Mouse (Mus musculus) E14TG2a.4 (cell line): Measurements from ENCODE around the gene Got2.

ENCODE experiments used
- CTCF ChIP-seq: conservative IDR thresholded peaks from 2 replicates; pipeline ENCODE4 v1.5.1; 2014; ENCODE audit warnings: low read length
- NANOG ChIP-seq: IDR thresholded peaks from 2 replicates; pipeline ENCODE4 v1.6.1; 2014; ENCODE audit warnings: borderline replicate concordance, low read length, mixed read lengths
- POU5F1 ChIP-seq: IDR thresholded peaks from 2 replicates; pipeline ENCODE4 v1.6.1; 2014; ENCODE audit warnings: low read length, borderline replicate concordance

GRCm38 (mm10) chr8:95871690-95872089 is 16.7 kb downstream of the Got2 start:
- TF ChIP-seq CTCF, result no peak
- TF ChIP-seq NANOG, result no peak
- TF ChIP-seq POU5F1, result no peak
